Mouse (Mus musculus) ES-Bruce4 (cell line): ENCODE measurements at regions not wholly inside any gene's neighbourhood (a gene's known extent, or its start where the extent isn't known, plus 50 kb on each side); places are given as distances from the start of the nearest gene placed in this dataset.
A peak's percentile ranks its signal among the peaks of the same experiment; 100 is the strongest.

Experiments
- H3K27ac ChIP-seq: 2 replicates; pipeline ENCODE4 v1.5.1; 2012; ENCODE audit warnings: low read length, inconsistent platforms; ENCODE audit not compliant: insufficient read depth
- H3K27me3 ChIP-seq: 2 replicates; pipeline ENCODE4 v1.6.1; 2012; ENCODE audit warnings: mild to moderate bottlenecking, low read length, inconsistent platforms; ENCODE audit not compliant: control insufficient read depth, poor library complexity, insufficient read depth, severe bottlenecking
- H3K36me3 ChIP-seq: 2 replicates; pipeline ENCODE4 v1.6.1; 2012; ENCODE audit warnings: inconsistent platforms, mild to moderate bottlenecking, low read length, moderate library complexity; ENCODE audit not compliant: control insufficient read depth, poor library complexity, insufficient read depth, severe bottlenecking
- H3K4me1 ChIP-seq: one replicate; pipeline ENCODE4 v1.8.1; 2011; ENCODE audit warnings: low read length; ENCODE audit not compliant: control insufficient read depth, insufficient read depth
- H3K4me3 ChIP-seq: 2 replicates; pipeline ENCODE4 v1.5.1; 2011; ENCODE audit warnings: low read depth, mild to moderate bottlenecking, low read length
- H3K9ac ChIP-seq: 2 replicates; pipeline ENCODE4 v1.6.1; 2012; ENCODE audit warnings: low read depth, mild to moderate bottlenecking, inconsistent platforms; ENCODE audit not compliant: poor library complexity, severe bottlenecking
- H3K9me3 ChIP-seq: replicated peaks from 2 replicates; pipeline ENCODE4 v1.6.1; 2012; ENCODE audit warnings: mild to moderate bottlenecking, low read length, inconsistent platforms; ENCODE audit not compliant: control insufficient read depth, poor library complexity, insufficient read depth, severe bottlenecking
- CTCF ChIP-seq: IDR thresholded peaks from one replicate; pipeline ENCODE4 v1.8.1; 2011; ENCODE audit warnings: low read depth, low read length
- EP300 ChIP-seq: IDR thresholded peaks from 2 replicates; pipeline ENCODE4 v1.6.1; 2011; ENCODE audit warnings: low read depth, low read length; ENCODE audit not compliant: insufficient read depth
- POLR2A ChIP-seq: IDR thresholded peaks from one replicate; pipeline ENCODE4 v1.8.1; 2011; ENCODE audit warnings: low read length; ENCODE audit not compliant: insufficient read depth

DNA sequence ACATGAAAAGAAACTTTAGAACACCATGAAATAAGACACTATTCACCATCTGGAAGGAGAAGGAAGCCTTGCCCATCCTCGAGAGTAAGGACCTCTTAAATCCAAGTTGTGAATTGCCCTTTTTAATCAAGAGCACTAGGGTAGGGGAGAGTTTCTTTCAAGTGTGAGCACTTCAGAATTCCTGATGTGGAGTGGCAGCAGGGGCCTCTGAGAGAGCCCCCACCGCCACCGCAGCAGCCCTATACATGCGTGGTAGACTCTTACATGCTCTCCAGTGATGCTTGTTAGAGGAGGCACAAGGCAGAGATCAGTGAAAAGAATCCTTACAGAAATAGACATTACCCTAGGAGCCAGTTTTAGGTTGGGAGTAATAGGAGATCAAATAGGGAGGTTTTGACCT, 1041.0 kb upstream of the Map3k7 start:
- Histone ChIP-seq H3K27ac (no peak overlapping the region), H3K4me3 (no peak overlapping the region), H3K9me3 (no peaks in the 10 kb centered on the region), H3K36me3 (no peaks in the 10 kb centered on the region), H3K9ac (no peak overlapping the region), H3K27me3 (no peaks in the 10 kb centered on the region), H3K4me1 (no peaks in the 10 kb centered on the region)
- TF ChIP-seq EP300, result no peak
- no peak for TF ChIP-seq CTCF
- no peak for TF ChIP-seq POLR2A

DNA sequence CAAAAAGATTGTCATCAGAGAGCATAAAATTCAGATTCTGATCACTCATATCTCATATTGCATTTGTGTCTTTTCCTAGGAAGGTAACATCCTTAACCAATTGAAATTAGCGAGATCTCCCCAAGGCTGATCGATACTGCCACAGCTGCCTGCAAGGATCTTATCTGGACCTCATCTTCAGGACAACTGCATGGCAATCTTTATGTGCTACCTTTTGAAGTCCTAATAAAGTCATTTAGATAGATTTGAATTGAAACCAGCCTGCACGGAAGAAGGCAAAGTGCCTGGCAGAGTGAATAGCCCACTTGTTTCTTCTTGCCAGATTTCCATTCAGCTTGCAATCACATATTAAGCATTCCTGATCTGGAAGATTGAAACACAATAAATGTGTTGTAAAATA, 1031.5 kb upstream of the Map3k7 start:
- no peaks in the 10 kb centered on the region for H3K27me3 ChIP-seq
- H3K27ac ChIP-seq, result no peak overlapping the region
- no peaks in the 10 kb centered on the region for H3K9me3 ChIP-seq
- TF ChIP-seq POLR2A (no peak), CTCF (no peak), EP300 (no peak)
- H3K4me1 ChIP-seq, result no peaks in the 10 kb centered on the region
- H3K36me3 ChIP-seq, result no peaks in the 10 kb centered on the region
- H3K9ac ChIP-seq, result no peak overlapping the region
- no peak overlapping the region for H3K4me3 ChIP-seq

GRCm38 (mm10) chr4:30933030-30933987, 1030.6 kb upstream of the Map3k7 start:
- H3K36me3 ChIP-seq, result no peaks in the 10 kb centered on the region
- H3K27ac ChIP-seq, result no peak overlapping the region
- no peak overlapping the region for H3K4me3 ChIP-seq
- H3K9me3 ChIP-seq, result no peaks in the 10 kb centered on the region
- no peaks in the 10 kb centered on the region for H3K27me3 ChIP-seq
- no peaks in the 10 kb centered on the region for H3K4me1 ChIP-seq
- H3K9ac ChIP-seq, result no peak overlapping the region
- no peak for TF ChIP-seq CTCF
- TF ChIP-seq POLR2A, result no peak
- no peak for TF ChIP-seq EP300

DNA sequence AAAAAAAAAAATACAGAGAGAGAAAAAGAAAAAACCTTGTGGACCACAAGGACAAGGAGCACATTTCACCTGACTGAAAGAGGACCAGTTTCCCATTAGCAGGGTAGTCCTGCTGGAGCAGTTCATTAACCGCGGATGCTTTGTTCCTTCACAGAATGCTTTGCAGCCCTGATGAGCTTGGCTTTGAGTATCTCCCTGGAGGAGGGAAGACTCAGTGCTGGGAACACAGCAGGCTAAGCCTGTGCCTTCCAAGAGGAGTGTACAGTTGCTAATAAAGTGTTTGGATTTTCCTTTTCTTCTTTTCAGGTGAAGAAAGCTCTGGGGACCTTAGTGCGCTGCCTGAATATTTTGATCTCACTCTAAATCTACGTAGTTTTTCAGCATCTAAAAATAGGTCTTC, 980.3 kb upstream of the Map3k7 start:
- H3K9me3 ChIP-seq, result no peaks in the 10 kb centered on the region
- H3K27me3 ChIP-seq, result no peaks in the 10 kb centered on the region
- no peak overlapping the region for H3K4me3 ChIP-seq
- no peak for TF ChIP-seq POLR2A
- TF ChIP-seq EP300, result no peak
- TF ChIP-seq CTCF, result no peak
- H3K4me1 ChIP-seq, result no peaks in the 10 kb centered on the region
- H3K27ac ChIP-seq, result no peak overlapping the region
- H3K9ac ChIP-seq, result no peak overlapping the region
- H3K36me3 ChIP-seq, result no peaks in the 10 kb centered on the region

GRCm38 (mm10) chr4:31012006-31012405, 951.9 kb upstream of the Map3k7 start:
- TF ChIP-seq POLR2A (no peak), CTCF (no peak), EP300 (0 out of 2 replicates have a peak, but pooled peaks have one; percentile 28)
- H3K36me3 ChIP-seq, result no peaks in the 10 kb centered on the region
- no peaks in the 10 kb centered on the region for H3K4me1 ChIP-seq
- no peaks in the 10 kb centered on the region for H3K27me3 ChIP-seq
- H3K9me3 ChIP-seq, result no peaks in the 10 kb centered on the region
- no peak overlapping the region; the same call in 1 of the 2 replicates for H3K27ac ChIP-seq
- H3K9ac ChIP-seq, result no peak overlapping the region
- no peak overlapping the region for H3K4me3 ChIP-seq

DNA sequence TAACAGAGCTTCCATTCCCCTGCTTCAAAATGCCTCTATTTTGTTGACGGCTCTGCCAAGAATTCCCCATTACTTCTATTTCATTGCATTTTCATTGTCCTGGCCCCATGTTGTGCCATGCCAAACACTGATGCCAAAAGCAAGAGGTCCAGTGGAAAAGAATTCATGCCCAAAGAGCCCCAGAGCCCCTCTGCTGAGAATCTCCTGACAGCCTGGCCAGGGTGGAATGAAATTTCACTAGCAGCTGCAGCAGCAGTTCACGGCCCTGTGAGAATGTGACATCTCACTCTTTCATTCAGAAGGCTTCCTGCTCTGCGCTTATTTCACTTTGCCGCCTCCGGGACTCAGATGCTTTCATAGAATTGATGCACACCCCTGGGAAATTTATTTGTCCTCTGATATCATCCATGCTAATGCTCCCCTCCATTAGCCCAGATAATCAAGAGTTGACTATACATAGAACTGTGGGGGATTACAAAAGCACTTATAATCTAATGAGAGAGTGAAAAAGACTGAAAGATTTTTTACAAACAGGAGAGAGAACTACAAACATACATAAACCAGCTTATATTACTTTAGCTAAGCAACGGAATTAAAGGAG, 911.7 kb upstream of the Map3k7 start:
- TF ChIP-seq EP300, result no peak
- TF ChIP-seq CTCF, result no peak
- TF ChIP-seq POLR2A, result no peak
- Histone ChIP-seq H3K9me3 (no peaks in the 10 kb centered on the region), H3K4me1 (no peaks in the 10 kb centered on the region), H3K36me3 (no peaks in the 10 kb centered on the region), H3K4me3 (no peak overlapping the region), H3K27ac (no peak overlapping the region), H3K27me3 (no peaks in the 10 kb centered on the region), H3K9ac (no peak overlapping the region)
